Mouse (Mus musculus): Measurements from ENCODE around the gene Syde2.

DNA sequence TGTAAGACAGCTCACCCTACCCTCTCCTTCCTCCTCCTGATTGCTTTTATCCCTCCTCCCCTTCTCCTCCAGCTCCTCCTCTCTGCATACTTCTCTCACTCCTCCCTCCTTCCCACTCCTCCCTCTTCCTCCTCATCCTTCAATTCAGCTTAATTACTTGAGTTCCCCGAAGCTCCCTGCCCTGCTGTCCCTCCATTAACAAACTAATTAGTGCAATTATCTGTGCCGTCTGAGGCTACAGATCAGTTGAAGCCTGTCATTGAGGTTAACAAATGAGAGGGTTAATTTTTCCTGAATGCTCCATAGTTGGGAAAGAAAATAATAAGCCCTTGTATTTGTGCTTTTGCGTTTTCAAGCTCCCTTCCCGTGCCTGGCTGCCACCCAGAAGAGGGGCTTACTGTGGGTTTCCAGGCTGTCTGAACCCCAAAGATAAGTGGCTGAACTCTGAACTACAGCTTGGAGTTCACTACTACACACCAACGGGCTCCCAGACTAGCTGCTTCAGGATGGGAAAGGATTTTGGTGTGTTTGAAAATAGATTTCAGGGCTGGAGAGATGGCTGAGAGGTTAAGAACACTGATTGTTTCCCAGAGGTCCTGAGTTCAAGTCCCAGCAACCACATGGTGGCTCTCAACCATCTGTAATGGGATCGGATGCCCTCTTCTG, 40.0 kb upstream of the Syde2 start:
- TF ChIP-seq POLR2A (IDR thresholded peaks at IDR 0.05; ENCODE audit: control insufficient read depth, extremely low read depth, insufficient read depth, low read length, poor library complexity) (no peak), CTCF (IDR thresholded peaks at IDR 0.05; ENCODE audit: borderline replicate concordance, control insufficient read depth, extremely low read depth, insufficient read depth, low read length, poor library complexity) (no peak)
